Mouse (Mus musculus) neutrophil, adult 5-6 weeks (primary cell): ENCODE data around the gene Rpn2. TPM values are rescaled to one million over a fixed set of nuclear protein-coding genes. Genes with fewer than 3 reads are reported as not detected.

ENCODE experiments used
- ATAC-seq: fragments of 151-379, 151-347 bp; 2 replicates; pipeline ENCODE4 v1.8.0; 2017; ENCODE audit warnings: mild to moderate bottlenecking, moderate TSS enrichment; ENCODE audit not compliant: insufficient number of reproducible peaks, poor library complexity, low FRiP score, severe bottlenecking; ENCODE audit errors: extremely low read depth
- total RNA-seq: library from RNA; stranded (forward); fragments of 200-1000 nt; gene quantifications from 2 replicates; pipeline ENCODE4 v1.2.3, GENCODE M21; 2017

Gene Rpn2
- total RNA-seq, 1 experiment from 2014 or later, result 71.1 TPM

- no peak for ATAC-seq
These were observed 29.0 kb downstream of the Rpn2 start for GRCm38 (mm10) chr2:157307715-157308265.

GRCm38 (mm10) chr2:157308273-157308917, 29.6 kb downstream of the Rpn2 start:
- no peak for ATAC-seq

- ATAC-seq, result no peak
These were observed 30.8 kb downstream of the Rpn2 start for GRCm38 (mm10) chr2:157309611-157310010.

- ATAC-seq, result no peak
These were observed 32.3 kb downstream of the Rpn2 start for GRCm38 (mm10) chr2:157310963-157311637.

GRCm38 (mm10) chr2:157313718-157314117, 34.9 kb downstream of the Rpn2 start:
- no peak for ATAC-seq

GRCm38 (mm10) chr2:157314310-157314709, 35.5 kb downstream of the Rpn2 start:
- no peak for ATAC-seq

GRCm38 (mm10) chr2:157315486-157315885, 36.7 kb downstream of the Rpn2 start:
- ATAC-seq, result no peak

GRCm38 (mm10) chr2:157316358-157316933, 37.6 kb downstream of the Rpn2 start:
- ATAC-seq, result no peak

GRCm38 (mm10) chr2:157317220-157317619, 38.4 kb downstream of the Rpn2 start:
- no peak for ATAC-seq

- no peak for ATAC-seq
These were observed 41.3 kb downstream of the Rpn2 start for GRCm38 (mm10) chr2:157320135-157320534.

- no peak for ATAC-seq
These were observed 42.1 kb downstream of the Rpn2 start for GRCm38 (mm10) chr2:157320886-157321285.

GRCm38 (mm10) chr2:157322029-157322766, 43.4 kb downstream of the Rpn2 start:
- no peak for ATAC-seq

GRCm38 (mm10) chr2:157325238-157325637, 46.4 kb downstream of the Rpn2 start:
- ATAC-seq, result no peak

GRCm38 (mm10) chr2:157328106-157328505, 49.3 kb downstream of the Rpn2 start:
- ATAC-seq, result no peak

- no peak for ATAC-seq
These were observed 49.8 kb downstream of the Rpn2 start for GRCm38 (mm10) chr2:157328570-157328969.

GRCm38 (mm10) chr2:157332059-157332458, 53.2 kb downstream of the Rpn2 start:
- no peak for ATAC-seq

GRCm38 (mm10) chr2:157338663-157339062, 59.8 kb downstream of the Rpn2 start:
- peak; percentile 40 for ATAC-seq

GRCm38 (mm10) chr2:157339532-157339931, 60.7 kb downstream of the Rpn2 start:
- no peak for ATAC-seq

- ATAC-seq, result no peak
These were observed 61.5 kb downstream of the Rpn2 start for GRCm38 (mm10) chr2:157340221-157340741.
